Mouse (Mus musculus): ENCODE data around the gene Cox7a2.

Cox7a2 gene

GRCm38 (mm10) chr9:79759385-79760005 lies at the start of gene Cox7a2:
TSS of gene Cox7a2 (minus strand) at chr9:79759878.
- peak; percentile 96 to 98 for DNase-seq (ENCODE audit: inconsistent age in 2 of 2, low spot score in 1 of 2)

GRCm38 (mm10) chr9:79809411-79809810 lies 49.7 kb upstream of the Cox7a2 start:
- DNase-seq (ENCODE audit: inconsistent age in 2 of 2, low spot score in 1 of 2) = no peak

- DNase-seq (ENCODE audit: inconsistent age in 2 of 2, low spot score in 1 of 2) = peak in 1 of 2 experiments; percentile 53
Observed at GRCm38 (mm10) chr9:79807178-79807577, 47.5 kb upstream of the Cox7a2 start.

DNA sequence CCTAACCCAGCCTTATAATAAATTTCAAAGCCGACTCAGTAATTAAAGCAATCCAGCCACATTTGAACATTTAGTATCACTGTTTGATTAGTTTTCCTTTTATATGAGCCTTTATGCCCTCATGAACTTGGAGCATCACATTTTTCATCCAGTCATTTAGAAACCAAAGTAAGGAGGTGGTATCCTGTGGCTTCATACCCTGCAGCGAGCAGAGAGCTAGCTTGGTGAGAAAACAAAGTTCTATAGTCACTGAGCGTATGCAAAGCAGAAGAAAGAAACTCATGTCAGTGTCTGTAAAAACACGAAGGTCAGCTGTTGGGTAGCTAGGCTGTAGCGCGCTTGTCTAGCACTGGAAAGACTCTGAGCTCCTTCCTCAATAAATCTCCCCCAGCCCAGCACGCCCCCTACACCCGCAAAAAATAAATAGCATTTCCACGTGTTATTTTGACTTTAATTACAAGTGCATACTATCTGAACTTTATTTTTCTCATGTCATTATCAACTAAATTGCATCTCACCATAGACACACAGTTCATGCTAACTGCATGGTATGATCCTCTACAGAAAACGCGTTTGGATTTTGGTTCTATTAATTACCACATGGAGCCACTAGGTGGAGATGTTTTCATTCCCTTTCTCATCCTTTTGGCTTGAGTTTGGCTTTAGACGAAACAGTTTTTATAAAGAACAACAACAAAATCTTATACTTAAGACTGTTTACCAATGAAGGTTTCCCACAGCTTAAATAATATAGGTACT lies 46.8 kb upstream of the Cox7a2 start:
- peak in 1 of 2 experiments; percentile 77 for DNase-seq (ENCODE audit: inconsistent age in 2 of 2, low spot score in 1 of 2)

DNA sequence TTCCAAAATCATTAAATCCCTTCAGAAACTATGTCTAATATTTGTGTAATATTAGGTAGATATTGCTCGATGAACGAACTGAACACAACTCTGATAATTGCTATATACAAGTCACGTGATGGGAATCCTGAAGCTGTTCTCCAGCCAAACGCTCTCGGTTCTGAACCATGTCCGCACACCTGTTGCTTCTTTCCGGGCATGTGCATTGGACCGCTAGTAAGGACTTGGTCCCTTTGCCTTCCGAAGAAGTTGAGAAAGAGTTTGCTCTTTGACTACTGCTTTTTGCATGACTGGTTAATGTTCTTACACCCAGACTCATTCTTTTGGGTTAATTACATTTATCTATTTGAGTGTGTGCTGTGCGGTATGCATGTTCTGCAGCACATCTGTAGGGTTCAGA lies 45.7 kb upstream of the Cox7a2 start:
- no peak for DNase-seq (ENCODE audit: inconsistent age in 2 of 2, low spot score in 1 of 2)

- no peak for DNase-seq (ENCODE audit: inconsistent age in 2 of 2, low spot score in 1 of 2)
Observed at GRCm38 (mm10) chr9:79796461-79797135, 36.9 kb upstream of the Cox7a2 start.

- DNase-seq (ENCODE audit: inconsistent age in 2 of 2, low spot score in 1 of 2) = no peak
Observed at GRCm38 (mm10) chr9:79795076-79795475, 35.4 kb upstream of the Cox7a2 start.

DNA sequence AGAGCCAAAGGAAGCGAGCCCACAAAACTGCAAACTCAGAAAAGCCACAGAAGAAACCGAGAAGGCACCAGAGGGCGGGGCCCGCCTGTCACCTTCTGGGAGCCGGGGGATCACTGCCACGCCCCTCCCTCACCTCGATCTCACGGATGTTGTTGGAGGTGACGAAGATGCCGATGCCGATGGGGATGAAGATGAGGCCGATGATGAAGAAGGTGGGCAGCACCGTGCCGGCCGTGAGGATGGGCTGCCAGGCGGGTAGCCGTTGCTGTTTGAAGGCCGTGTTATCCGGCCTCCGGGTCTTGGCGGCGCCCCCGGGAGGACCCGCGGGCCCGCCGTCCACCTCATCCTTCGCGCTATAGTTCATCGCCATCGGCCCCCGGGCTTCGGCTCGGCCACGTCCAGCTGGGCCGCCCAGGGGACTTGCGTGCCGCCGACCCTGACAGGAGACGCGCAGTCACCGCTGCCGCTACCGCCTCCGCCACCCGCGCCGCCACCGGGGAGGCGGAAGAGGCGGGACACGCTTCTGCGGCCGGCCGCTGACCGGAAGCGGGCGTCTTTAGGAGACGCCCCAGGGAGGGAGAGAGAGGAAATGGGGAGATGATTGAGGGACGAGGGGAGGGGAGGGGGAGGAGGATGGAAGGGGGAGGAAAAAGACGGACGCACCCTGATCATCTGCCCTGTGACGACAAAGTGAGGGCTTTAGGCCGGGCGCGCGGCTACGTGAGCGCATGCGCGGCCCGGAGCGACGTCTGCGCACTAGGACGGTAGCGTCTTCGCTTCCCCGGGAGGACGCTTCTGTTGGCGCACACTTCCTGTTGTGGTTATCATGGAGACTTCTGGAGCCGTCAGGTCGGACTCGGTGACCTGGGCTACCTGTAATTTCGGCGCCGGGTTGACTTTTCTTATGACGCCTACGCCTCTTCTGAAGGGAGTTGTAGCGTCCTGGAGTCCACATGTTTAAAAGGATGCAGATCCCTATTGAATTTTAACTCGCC lies 33.5 kb upstream of the Cox7a2 start, which contains the start of gene Tmem30a:
Gene Tmem30a (minus strand): TSS at position 667 of the 995 bp plus-strand sequence.
- peak; percentile 97 to 98 for DNase-seq (ENCODE audit: inconsistent age in 2 of 2, low spot score in 1 of 2)

GRCm38 (mm10) chr9:79785794-79786085 lies 26.1 kb upstream of the Cox7a2 start:
- no peak for DNase-seq (ENCODE audit: inconsistent age in 2 of 2, low spot score in 1 of 2)

DNA sequence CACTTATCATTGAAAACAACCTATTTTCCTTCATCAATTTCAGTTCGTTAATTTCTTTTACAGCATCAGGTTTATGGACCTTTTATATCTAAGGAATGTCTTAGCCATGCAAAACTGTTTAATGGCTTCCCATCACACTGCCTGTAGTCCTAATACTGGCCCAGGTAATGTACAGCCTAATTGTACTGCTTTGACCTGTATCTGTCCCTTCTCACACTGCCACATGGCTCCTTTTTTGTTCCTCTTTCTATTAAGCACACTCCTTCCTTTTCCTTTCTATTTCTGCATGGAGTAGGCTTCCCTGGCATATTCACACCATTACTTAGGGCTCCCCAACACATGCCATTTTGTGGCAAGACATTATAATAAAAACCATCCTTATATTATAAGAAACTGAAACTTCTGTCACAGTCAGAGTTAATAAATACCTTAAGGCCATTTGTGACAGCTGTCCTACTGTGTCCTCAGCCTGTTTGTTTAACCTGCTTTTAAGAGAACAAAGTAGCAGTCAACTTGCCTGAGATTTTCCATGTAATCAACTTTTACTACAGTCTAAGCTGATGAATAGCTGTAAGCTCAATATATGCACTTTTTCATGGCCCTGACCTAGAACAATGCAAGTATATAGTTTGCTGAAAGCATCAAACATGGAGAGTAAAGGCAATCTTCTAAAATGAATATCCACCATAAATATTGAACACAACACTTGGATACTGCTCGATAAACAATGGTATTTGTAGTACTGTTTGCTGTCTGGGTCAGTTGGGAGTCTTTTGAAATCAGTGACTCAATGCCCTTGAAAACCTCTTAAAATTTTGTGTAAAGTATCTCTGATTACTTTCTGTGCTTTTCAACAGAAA lies 25.5 kb upstream of the Cox7a2 start:
- peak in 1 of 2 experiments; percentile 67 for DNase-seq (ENCODE audit: inconsistent age in 2 of 2, low spot score in 1 of 2)

DNA sequence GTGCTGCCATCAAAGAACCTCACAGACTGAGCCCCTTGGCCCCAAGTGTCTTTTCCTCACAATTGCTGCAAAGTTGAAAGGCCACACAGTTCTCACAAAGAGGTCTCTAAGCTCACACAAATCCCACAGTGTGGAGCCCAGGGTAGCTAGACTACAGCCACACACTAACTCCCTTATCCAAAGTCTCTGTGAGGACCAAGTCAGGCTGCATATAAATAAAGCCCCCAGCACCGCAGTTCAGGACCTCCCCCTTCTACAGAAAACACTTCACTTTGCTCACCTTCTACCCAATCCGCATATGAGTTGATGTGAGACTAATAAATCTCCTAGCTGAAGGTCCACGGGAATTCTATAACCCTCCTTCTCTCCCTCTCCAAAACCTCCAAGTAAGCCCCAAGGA lies 24.8 kb upstream of the Cox7a2 start:
- DNase-seq (ENCODE audit: inconsistent age in 2 of 2, low spot score in 1 of 2) = no peak

- DNase-seq (ENCODE audit: inconsistent age in 2 of 2, low spot score in 1 of 2) = no peak
Observed at GRCm38 (mm10) chr9:79779354-79779753, 19.7 kb upstream of the Cox7a2 start.

- no peak for DNase-seq (ENCODE audit: inconsistent age in 2 of 2, low spot score in 1 of 2)
Observed at GRCm38 (mm10) chr9:79766991-79767545, 7.4 kb upstream of the Cox7a2 start.

DNA sequence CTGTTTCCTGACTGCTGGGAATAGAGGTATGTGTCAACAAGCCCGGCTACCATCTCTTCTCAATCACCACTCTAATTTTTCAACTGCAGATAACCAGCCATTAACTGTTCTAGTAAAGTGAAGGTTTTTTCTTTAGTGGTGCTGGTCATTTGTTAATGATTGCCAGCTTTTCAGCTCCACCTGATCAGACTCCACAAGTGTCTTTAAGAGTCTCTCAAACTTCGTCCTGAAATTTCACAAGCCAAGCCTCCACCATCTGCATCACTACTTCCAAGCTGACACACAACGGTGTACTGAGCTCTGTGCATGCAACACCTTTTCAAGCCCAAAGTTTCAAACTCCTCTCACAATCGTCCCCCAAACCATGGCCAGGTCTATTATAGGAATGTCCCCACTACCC lies 5.7 kb upstream of the Cox7a2 start:
- DNase-seq (ENCODE audit: inconsistent age in 2 of 2, low spot score in 1 of 2) = no peak

- no peak for DNase-seq (ENCODE audit: inconsistent age in 2 of 2, low spot score in 1 of 2)
Observed at GRCm38 (mm10) chr9:79762519-79762918, 2.8 kb upstream of the Cox7a2 start.

DNA sequence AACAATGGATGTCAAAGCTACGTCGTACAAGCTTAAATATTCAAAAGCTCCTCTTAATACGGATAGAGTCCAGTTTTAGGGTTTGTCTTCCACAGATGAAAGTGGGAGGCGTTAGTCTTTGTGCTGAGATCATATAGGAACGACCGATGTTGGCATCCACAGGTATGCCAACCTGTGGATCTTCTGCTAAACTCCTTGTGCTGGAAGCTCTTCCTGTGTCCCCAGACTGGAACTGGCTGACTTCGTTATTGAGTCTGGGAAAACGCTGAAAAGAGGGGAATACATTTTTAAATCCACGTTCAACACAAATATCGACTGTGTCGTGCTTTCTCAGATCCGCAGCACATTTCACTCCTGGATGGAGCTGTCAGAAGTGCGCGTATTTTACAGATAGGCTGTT lies 398 bp upstream of the Cox7a2 start:
- no peak for DNase-seq (ENCODE audit: inconsistent age in 2 of 2, low spot score in 1 of 2)

DNA sequence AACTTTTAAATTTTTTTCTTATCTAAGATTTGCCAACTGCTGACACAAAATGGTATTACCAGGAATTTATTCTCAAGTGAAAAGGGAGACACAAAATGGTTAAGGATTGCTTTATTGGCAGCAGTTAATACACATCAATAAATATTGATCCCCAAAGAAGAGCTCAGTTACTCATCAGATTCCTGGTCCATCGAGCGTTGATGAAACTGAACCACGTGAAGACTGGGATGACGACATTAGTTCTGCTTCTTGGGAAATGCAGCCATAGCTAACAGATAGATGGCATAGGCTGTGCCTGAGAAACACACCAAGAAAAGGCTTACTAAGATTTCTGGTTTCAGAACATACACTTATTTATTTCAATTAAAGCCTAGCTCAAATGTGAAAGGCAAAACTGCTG lies 4.4 kb downstream of the Cox7a2 start:
- no peak for DNase-seq (ENCODE audit: inconsistent age in 2 of 2, low spot score in 1 of 2)

GRCm38 (mm10) chr9:79751846-79752245 lies 7.8 kb downstream of the Cox7a2 start:
- DNase-seq (ENCODE audit: inconsistent age in 2 of 2, low spot score in 1 of 2) = no peak

DNA sequence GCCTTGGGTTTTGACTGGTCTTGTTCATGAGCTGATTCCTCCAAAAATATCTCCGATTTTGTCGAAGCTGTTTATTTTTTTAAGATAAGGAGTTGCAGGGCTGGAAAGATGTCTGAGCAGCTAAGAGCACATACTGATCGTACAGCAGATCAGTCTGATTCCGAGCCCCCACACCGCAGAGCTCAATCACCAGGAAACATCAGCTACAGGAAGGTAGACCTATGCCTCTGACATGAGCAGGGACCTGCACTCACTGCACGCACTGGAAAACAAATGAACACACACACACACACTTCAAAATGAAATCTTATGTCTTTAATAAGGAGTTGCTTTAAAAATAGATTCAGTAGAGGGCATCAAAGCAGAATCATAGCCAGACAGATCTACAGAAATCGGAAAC lies 9.0 kb downstream of the Cox7a2 start:
- no peak for DNase-seq (ENCODE audit: inconsistent age in 2 of 2, low spot score in 1 of 2)

- DNase-seq (ENCODE audit: inconsistent age in 2 of 2, low spot score in 1 of 2) = no peak
Observed at GRCm38 (mm10) chr9:79745036-79745435, 14.6 kb downstream of the Cox7a2 start.

Measured in adrenal gland, adult (tissue).